Mouse (Mus musculus): Measurements from ENCODE around the gene Cox14.
A peak's percentile ranks its signal among the peaks of the same experiment; 100 is the strongest.
"Not testable (repeated sequence)": the region's sequence is repeated elsewhere in the genome, so short reads cannot be mapped to it uniquely, and the experiment has no call there.

The Cox14 gene

DNA sequence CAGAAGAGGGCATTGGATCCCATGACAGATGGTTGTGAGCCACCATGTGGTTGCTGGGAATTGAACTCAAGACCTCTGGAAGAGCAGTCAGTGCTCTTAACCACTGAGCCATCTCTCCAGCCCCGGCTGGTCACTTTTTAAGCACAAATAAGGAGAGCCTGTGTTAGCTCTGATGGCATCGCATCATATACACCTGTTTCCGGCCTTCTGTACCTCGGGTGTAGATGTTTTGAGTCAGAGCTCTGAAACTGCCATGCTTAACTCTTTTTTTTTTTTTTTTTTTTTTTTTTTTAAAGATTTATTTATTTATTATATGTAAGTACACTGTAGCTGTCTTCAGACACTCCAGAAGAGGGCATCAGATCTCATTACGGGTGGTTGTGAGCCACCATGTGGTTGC is 1.6 kb downstream of the Cox14 start:
- not testable (repeated sequence) for DNase-seq (ENCODE audit: low spot score)

DNA sequence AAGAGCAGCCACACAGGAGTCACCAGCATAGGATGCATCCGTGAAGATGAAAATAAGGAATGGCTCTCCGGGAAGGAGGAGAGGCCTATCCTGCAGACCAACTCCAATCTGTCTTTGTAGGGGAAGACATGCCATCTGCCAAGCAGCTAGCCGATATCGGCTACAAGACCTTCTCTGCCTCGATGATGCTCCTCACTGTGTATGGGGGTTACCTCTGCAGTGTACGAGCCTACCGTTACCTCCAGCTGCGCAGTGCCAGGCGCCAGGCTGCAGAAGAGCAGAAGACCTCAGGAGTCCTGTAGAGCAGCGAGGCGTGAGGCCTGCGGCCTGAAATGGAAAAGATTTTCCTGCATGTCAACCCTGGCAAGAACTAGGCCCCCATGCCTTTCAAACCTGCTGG is 2.1 kb downstream of the Cox14 start:
- no peak for DNase-seq (ENCODE audit: low spot score)

DNA sequence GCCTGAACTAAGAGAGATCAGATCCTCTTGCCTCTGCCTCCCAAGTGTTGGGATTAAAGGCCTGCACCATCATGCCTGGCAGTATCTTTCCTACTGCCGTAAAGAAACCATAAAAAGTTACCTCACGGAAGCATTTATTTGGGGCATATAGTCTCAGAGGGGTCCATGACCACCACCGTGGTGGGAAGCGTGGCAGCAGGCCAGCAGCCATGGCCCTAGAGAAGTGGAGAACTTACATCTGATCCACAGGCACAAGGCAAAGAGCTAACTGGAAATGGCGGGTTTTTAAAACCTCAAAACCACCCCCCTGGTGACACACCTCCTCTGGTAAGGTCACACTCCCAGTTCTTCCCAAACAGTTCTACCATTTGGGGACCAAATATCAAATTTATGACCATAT is 2.8 kb downstream of the Cox14 start:
- no peak for DNase-seq (ENCODE audit: low spot score)

DNA sequence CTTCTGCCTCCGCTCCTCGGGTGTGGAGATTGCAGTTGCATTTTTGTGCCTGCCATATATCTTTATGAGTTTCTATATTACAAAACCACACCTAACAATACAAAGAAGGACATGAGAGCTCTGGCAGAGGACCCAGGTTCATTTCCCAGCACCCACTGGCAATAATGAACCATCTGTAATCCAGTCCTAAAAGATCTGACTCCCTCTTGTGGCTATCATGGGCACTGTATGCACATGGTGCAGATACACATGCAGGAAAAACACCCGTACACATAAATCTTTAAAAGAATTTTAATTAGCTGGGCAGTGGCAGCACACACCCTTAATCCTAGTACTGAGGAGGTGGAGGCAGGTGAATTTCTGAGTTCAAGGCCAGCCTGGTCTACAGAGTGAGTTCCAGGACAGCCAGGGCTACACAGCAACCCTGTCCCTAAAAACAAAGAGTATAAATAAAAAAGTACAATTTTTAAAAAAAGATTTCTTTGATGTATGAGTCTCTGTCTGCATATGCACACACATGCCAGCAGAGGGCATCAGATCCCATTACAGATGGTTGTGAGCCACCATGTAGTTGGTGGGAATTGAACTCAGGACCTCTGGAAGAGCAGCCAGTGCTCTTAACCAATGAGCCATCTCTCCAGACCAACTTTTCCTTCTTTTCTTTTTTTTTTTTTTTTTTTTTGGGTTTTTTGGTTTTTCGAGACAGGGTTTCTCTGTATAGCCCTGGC is 3.8 kb downstream of the Cox14 start:
- DNase-seq (ENCODE audit: low spot score): peak; percentile 26

DNA sequence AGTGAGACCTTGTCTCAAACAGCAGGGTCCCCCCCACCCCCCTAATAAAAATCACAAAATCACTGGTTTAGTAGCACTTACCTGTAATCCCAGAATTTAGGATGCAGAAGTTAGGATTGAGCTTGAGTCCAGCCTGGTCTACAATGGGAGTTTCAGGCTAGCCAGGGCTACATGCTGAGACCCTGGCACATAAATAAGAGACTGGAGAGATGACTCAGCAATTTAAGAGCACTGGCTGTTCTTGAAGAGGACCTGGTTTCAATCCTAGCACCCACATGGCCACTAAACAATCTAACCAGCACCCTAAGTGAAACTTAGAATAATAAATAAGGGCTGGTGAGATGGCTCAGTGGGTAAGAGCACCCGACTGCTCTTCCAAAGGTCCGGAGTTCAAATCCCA is 5.7 kb downstream of the Cox14 start:
- DNase-seq (ENCODE audit: low spot score): no peak

DNA sequence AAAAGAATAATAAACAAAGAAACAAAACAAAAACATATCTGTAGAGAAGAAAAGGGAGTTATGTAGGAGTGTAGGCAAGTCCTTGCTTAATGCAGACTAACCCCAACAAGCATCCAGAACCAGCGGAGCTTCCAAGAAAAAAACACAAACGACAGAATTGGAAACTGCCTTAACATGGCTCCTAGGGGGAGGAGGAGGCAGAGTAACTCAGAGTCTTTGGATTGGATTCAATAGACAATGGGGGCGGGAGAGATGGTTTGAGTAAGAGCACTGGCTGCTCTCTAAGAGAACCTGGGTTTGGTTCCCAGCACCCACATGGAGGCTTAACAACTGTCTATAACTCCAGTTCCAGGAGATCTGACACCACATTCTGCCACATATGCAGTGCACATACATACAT is 6.3 kb downstream of the Cox14 start:
- no peak for DNase-seq (ENCODE audit: low spot score)

DNA sequence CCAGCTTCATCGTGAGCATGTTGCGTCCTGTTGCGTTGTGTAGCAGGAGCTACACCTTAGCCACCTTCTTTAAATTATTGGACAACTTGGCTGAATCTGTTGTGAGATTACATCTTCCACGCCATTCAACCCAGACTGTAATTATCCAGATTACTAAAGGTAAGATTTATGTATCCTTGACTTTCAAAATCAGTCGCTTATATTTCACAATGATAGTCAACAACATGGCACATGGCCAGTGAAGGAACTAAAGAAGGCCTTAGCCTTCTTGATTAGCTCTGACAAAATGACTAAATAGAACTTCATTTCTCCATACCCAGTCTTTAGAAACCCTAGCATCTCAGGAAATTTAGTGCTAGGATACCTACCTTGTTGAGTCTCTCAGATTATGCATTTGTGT is 7.8 kb downstream of the Cox14 start:
- DNase-seq (ENCODE audit: low spot score): no peak

DNA sequence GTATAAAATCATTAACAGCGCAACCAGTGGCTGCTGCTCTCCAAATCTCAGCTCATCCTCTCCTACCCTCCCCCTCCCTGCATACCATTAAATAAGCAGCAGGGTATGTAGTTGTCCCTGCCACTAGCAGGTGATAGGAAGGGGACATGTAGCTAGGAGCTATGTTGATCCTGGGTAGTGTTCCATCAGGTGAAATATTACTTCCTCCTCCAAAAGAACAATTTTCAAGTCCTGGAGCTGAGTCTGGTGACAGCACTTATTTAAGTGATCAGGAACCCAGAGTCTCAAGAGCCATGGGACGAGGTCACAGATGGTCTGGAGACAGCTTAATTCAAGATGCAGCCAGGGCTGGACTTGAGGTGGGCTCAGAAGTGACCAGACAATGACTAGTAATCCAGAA is 10.2 kb downstream of the Cox14 start:
- DNase-seq (ENCODE audit: low spot score): peak; percentile 98

DNA sequence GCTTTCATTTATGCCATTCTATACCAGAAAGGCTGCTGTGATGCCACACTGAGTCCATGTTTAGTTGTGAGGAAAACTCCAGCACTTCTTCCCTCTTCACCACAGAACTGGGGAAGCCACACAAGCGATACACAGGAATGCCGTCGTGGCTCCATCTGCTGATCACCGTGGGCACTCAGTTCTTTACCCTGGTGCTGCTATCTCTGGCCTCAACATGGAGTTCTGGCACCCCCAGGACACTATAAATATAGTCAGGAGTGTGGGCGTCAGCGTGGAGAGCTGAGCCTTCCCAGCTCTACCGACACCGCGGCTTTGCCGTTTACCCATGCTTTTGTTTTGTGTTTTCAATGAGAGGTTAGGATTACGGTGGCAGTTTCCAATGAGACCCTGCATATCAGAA is 11.3 kb downstream of the Cox14 start:
- DNase-seq (ENCODE audit: low spot score): no peak

DNA sequence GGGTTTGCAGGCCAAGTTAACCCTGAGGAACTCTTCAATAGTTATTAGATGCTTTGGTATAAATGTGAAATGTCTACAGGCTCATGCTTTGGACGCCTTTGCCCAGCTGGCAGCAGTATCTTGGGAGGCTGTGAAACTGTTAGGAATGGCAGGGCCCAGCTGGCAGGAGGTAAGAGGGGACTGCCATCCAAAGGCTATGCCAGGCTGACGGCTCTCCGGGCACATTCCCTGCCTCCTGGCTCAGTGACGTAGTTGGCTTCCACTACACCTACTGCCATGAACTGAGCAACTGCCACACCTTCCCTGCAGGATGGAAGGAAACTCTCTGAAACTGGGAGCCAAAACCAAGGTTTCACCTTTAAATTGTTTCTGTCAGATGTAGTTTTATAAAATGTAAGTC is 14.8 kb downstream of the Cox14 start:
- DNase-seq (ENCODE audit: low spot score): no peak

DNA sequence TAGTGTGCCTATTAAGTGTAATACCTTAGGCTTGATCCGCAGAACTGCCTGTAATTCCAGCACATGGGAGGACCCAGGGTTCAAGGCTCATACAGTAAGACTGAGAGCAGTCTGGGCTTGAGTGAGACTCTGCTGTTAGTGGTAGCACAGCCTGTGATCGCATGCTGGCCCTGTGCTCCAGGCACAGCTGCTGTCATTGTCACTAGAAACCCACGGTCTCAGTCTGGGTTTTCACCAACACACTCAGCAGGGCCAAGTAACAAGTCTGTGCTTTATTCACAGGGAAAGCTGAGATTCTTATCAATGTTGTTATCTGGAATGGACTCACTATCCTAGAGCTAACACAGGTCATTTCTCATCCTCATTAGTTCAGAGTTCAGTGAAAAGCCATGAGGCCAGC is 28.8 kb downstream of the Cox14 start:
- no peak for DNase-seq (ENCODE audit: low spot score)

DNA sequence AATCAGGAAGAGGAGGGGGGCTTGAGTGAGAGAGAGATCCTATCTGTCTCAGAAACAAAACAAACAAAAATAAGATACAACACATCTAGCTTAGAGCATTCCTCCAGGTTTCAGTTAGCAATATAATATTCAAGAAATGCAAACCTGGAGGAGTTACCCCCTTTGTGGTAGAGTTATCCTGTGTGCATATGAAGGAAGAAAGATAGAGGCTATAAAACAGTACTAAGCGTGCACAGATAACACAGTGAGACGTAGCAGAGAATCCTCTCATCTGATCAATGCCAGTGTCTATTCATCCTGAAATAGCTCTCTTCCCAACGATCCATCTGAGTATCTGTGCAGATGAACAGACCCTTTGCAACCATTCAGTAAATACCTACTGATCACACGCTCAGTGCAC is 42.0 kb downstream of the Cox14 start:
- no peak for DNase-seq (ENCODE audit: low spot score)

DNA sequence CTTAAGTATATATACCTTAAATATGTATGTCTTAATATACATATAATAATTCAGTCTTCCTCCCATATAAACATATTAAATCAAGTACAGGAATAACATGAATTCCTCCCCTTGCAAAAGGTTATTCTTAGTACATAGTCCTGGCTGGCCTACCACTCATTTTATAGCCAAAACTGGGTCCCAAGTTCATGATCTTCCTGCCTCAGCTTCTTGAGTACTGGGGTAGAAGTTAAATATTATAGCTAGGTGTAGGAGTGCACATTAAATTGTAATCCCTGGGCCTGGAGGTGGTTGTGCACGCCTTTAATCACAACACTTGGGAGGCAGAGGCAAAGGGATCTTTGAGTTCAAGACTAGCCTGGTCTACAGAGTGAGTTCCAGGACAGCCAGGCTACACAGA is 43.3 kb downstream of the Cox14 start:
- DNase-seq (ENCODE audit: low spot score): no peak

DNA sequence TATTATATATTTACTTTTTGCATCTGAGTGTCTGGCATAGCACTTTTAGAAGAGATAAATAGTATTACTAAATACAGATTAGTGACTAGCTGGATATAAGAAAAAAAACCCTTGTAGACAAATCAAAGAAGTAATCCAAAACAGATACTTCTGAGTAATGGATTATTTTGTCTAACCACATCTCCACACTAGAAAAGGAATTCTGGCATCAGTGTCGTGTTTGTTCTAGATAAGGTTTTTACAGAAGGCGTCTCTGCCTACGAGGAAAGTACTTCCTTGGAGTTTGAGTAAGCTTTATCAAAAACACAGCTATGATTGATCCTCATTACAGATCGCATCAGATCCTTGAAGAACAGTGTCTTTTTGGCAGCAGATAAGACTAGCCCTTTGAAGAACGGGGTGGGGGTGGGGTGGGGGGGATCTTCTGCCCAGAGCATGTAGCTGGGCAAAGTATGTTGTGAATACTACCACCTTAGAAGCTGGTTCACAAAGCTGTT is 45.6 kb downstream of the Cox14 start:
- no peak for DNase-seq (ENCODE audit: low spot score)

DNA sequence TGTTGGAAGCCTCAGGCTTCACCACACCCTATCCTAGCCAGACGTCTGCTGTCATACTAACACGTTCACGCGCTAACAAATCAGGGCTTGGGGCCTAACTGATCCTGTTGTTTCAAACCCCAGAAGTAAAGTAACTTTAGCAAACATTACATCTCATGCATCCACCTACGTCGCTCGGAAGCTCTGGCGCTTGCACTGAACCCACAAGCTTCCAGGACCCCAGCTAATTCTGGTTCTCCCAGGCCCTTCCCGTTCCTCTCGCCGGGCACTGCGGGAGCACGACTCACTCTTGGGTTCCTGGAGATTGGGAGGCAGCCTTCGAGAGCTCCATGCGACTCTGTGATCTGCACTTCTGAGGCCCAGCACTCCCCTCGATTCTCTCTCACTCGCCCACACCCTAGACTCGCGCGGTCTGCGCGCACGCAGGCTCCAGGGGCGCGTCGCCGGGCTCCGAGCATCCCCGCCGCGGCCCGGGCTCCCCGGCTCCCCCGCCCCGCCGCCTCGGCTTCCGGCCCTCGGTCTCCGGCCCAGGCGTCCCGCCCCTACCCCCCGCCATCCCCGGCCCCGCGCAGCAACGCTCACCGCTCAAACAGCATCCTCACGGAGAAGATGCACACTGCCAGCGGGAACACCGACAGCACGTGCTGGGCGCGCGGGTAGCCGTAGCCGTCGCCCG is 46.3 kb downstream of the Cox14 start:
- peak; percentile 41 for DNase-seq (ENCODE audit: low spot score)

DNA sequence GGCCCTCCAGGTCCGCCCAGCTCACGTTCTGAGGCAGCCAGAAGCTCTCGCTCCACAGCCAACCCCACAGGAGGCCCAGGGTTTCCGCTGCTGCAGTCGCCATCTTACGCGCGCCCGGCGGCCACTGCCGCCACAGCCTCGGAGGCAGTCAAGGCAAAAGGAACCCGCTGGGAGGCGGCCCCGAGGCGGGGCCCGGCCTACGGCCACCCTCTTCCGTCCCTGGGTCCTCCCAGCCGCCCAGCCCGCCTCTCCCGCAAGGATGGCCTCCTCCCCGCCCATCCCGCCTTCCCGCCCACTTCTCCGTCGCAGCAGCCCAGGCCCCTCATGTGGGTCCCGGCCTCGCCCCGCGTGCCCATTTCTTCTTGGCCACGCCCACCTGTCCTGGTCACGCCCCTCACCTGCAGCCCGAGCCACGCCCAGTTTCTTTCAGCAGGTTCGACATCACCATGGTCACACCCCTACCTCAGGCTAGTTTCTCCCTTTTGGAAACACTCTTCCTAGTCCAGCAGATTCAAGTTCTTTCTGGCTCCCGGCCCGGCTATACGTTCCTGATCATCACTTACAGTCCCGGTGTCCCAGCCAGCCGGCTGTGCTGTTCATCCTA is 47.0 kb downstream of the Cox14 start:
- peak; percentile 82 for DNase-seq (ENCODE audit: low spot score)

DNA sequence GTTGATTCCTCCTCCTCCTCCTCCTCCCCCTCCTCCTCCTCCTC is 47.3 kb downstream of the Cox14 start, which contains the start of gene Cers5:
TSS of gene Cers5 (minus strand) at position 5 of the 44 bp plus-strand sequence.
- DNase-seq (ENCODE audit: low spot score): not testable (repeated sequence)

DNA sequence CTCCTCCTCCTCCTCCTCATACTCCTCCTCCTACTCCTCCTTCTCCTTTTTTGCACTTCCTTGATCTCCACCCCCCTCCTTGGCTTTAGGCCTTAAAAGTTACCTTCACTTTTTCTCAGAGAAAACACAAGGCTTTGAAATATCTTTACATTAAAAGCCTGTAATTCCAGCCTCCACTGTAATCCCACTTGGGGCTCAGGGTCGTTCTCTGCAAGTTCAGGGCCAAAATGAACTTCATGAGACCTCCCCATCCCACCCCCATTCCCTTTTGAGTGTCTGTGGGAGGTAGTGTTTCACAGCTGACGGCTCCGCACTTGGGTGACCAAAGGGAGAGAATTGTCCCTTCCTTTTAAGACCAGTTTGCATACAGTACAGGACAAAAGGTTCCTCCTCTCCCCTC is 47.5 kb downstream of the Cox14 start:
- DNase-seq (ENCODE audit: low spot score): no peak
